Comparison of ENCODE assay signal across 11 mouse cellular contexts in genomic region chr16:31022287-31022686, GRCm38 (mm10). TPM values are rescaled to one million over a fixed set of nuclear protein-coding genes. Genes with fewer than 3 reads are reported as not detected.
DNase-seq lines count a peak whose midpoint lies in the region; ATAC-seq and TF ChIP-seq lines count a peak whose summit lies in the region.
"Had no signal": no experiment of that assay in that cellular context is flagged by ENCODE, and none has a peak within 500 bp of the region (broad histone marks: within the 10 kb centered on the region; RNA-seq: fewer than 3 reads in every experiment).

No protein-coding gene starts in this region.

- no peaks in the 10 kb centered on the region for H3K36me3 ChIP-seq in forebrain, embryonic 15.5 days
- H3K36me3 ChIP-seq in forebrain, embryonic 12.5 days (replicated peaks), result no peaks in the 10 kb centered on the region
- H3K36me3 ChIP-seq in heart, embryonic 10.5 days, result no peaks in the 10 kb centered on the region
- H3K36me3 ChIP-seq in lung, embryonic 14.5 days (ENCODE audit: insufficient read depth), result no peaks in the 10 kb centered on the region
- no peaks in the 10 kb centered on the region for H3K36me3 ChIP-seq in intestine, embryonic 16.5 days (ENCODE audit: control insufficient read depth, insufficient read depth, low read length)
- H3K36me3 ChIP-seq: embryonic facial prominence, embryonic 15.5 days had no signal

- no peak overlapping the region for H3K9ac ChIP-seq in forebrain, embryonic 15.5 days (replicated peaks)
- no peak overlapping the region for H3K9ac ChIP-seq in forebrain, embryonic 12.5 days
- H3K9ac ChIP-seq in lung, embryonic 14.5 days, result no peak overlapping the region
- no peak overlapping the region for H3K9ac ChIP-seq in intestine, embryonic 16.5 days (ENCODE audit: low read depth, low read length)
- H3K9ac ChIP-seq: embryonic facial prominence, embryonic 15.5 days; heart, embryonic 13.5 days had no signal

- no peak overlapping the region for H3K4me2 ChIP-seq in forebrain, embryonic 15.5 days (replicated peaks)
- no peak overlapping the region for H3K4me2 ChIP-seq in forebrain, embryonic 12.5 days
- H3K4me2 ChIP-seq in lung, embryonic 14.5 days, result no peak overlapping the region
- no peak overlapping the region for H3K4me2 ChIP-seq in intestine, embryonic 16.5 days (ENCODE audit: low read depth, low read length)
- H3K4me2 ChIP-seq: embryonic facial prominence, embryonic 15.5 days; heart, embryonic 13.5 days had no signal

- no peak overlapping the region for H3K4me3 ChIP-seq in forebrain, embryonic 15.5 days
- no peak overlapping the region for H3K4me3 ChIP-seq in forebrain, embryonic 12.5 days (replicated peaks)
- no peak overlapping the region for H3K4me3 ChIP-seq in heart, embryonic 10.5 days
- no peak overlapping the region for H3K4me3 ChIP-seq in lung, embryonic 14.5 days (ENCODE audit: low read depth, low read length)
- H3K4me3 ChIP-seq in intestine, embryonic 16.5 days (ENCODE audit: low read length), result no peak overlapping the region
- H3K4me3 ChIP-seq: embryonic facial prominence, embryonic 15.5 days; heart, embryonic 13.5 days had no signal

- ATAC-seq in forebrain, embryonic 15.5 days (replicated peaks), result peak; percentile 32; the same call in 1 of the 2 replicates
- no peak for ATAC-seq in forebrain, embryonic 12.5 days (ENCODE audit: low FRiP score)
- no peak for ATAC-seq in lung, embryonic 14.5 days (ENCODE audit: insufficient read depth)
- ATAC-seq in intestine, embryonic 16.5 days, result no peak

- no peak overlapping the region for H3K27ac ChIP-seq in forebrain, embryonic 15.5 days (replicated peaks)
- H3K27ac ChIP-seq in forebrain, embryonic 12.5 days, result no peak overlapping the region
- 0 out of 2 replicates have a peak overlapping the region, but pooled peaks have one; percentile 29 for H3K27ac ChIP-seq in heart, embryonic 10.5 days
- no peak overlapping the region for H3K27ac ChIP-seq in lung, embryonic 14.5 days (ENCODE audit: low read depth)
- no peak overlapping the region for H3K27ac ChIP-seq in intestine, embryonic 16.5 days (ENCODE audit: low read length)
- H3K27ac ChIP-seq: heart, embryonic 13.5 days had no signal

- H3K27me3 ChIP-seq in forebrain, embryonic 15.5 days, result no peaks in the 10 kb centered on the region
- H3K27me3 ChIP-seq in forebrain, embryonic 12.5 days, result no peaks in the 10 kb centered on the region
- no peaks in the 10 kb centered on the region for H3K27me3 ChIP-seq in heart, embryonic 10.5 days (ENCODE audit: insufficient read depth, poor library complexity, severe bottlenecking)
- H3K27me3 ChIP-seq in lung, embryonic 14.5 days (ENCODE audit: insufficient read depth, low read length), result no peaks in the 10 kb centered on the region
- no peaks in the 10 kb centered on the region for H3K27me3 ChIP-seq in intestine, embryonic 16.5 days (replicated peaks; ENCODE audit: control insufficient read depth, insufficient read depth, low read length)
- H3K27me3 ChIP-seq: embryonic facial prominence, embryonic 15.5 days; heart, embryonic 13.5 days had no signal

- peak; percentile 78 for DNase-seq in 416B (ENCODE audit: low read depth)
- DNase-seq in heart, embryonic 10.5 days (ENCODE audit: low spot score), result no peak
- peak; percentile 34 for DNase-seq in lung, embryonic 14.5 days
- DNase-seq in testis, postnatal 14 days (ENCODE audit: low spot score), result no peak
- DNase-seq in layer of hippocampus, adult 9-10 months (ENCODE audit: low spot score), result no peak
- DNase-seq: liver had no signal

- no peak for TF ChIP-seq CTCF in lung, embryonic 14.5 days (IDR thresholded peaks at IDR 0.05; ENCODE audit: low read depth)

- no peaks in the 10 kb centered on the region for H3K9me3 ChIP-seq in forebrain, embryonic 15.5 days
- H3K9me3 ChIP-seq in forebrain, embryonic 12.5 days, result no peaks in the 10 kb centered on the region
- H3K9me3 ChIP-seq in heart, embryonic 10.5 days, result no peaks in the 10 kb centered on the region
- H3K9me3 ChIP-seq in lung, embryonic 14.5 days (ENCODE audit: low read depth, low read length), result no peaks in the 10 kb centered on the region
- no peaks in the 10 kb centered on the region for H3K9me3 ChIP-seq in intestine, embryonic 16.5 days (ENCODE audit: control insufficient read depth, low read length)
- H3K9me3 ChIP-seq: embryonic facial prominence, embryonic 15.5 days; heart, embryonic 13.5 days had no signal

- WGBS in forebrain, embryonic 15.5 days, result 45% methylated on average over 5 of the region's 5 CpGs
- 66% methylated on average over 5 of the region's 5 CpGs for WGBS in forebrain, embryonic 12.5 days
- 61% methylated on average over 5 of the region's 5 CpGs for WGBS in heart, embryonic 10.5 days
- 56% methylated on average over 5 of the region's 5 CpGs for WGBS in lung, embryonic 14.5 days
- 65% methylated on average over 5 of the region's 5 CpGs for WGBS in intestine, embryonic 16.5 days

- H3K4me1 ChIP-seq in forebrain, embryonic 15.5 days, result peaks cover 8% of the 10 kb centered on the region
- H3K4me1 ChIP-seq in forebrain, embryonic 12.5 days, result peaks cover 24% of the 10 kb centered on the region
- peaks cover 34% of the 10 kb centered on the region for H3K4me1 ChIP-seq in heart, embryonic 10.5 days
- H3K4me1 ChIP-seq in lung, embryonic 14.5 days (ENCODE audit: insufficient read depth), result no peaks in the 10 kb centered on the region
- H3K4me1 ChIP-seq in intestine, embryonic 16.5 days (ENCODE audit: control insufficient read depth, insufficient read depth, low read length), result 0 out of 2 replicates have a peak, but pooled peaks cover 7% of the 10 kb centered on the region

RNA-seq across cellular contexts. Expression of gene Xxylt1, which starts 58.9 kb away (rescaled TPM):
- polyA plus RNA-seq in forebrain, embryonic 15.5 days (2015; fragmentation: Nextera tagmentation; extraction: Ambion mirVana), result 8.9 and 10.0 TPM in 2 replicates
- 12.4 and 12.7 TPM in 2 replicates for polyA plus RNA-seq in forebrain, embryonic 12.5 days (2016; fragmentation: Nextera tagmentation; extraction: Ambion mirVana)
- polyA plus RNA-seq in heart, embryonic 10.5 days (2016; fragmentation: Nextera tagmentation; extraction: Ambion mirVana), result 11.8 and 15.0 TPM in 2 replicates
- polyA plus RNA-seq in lung, embryonic 14.5 days (2014; fragmentation: Nextera tagmentation; extraction: Ambion mirVana), result 26.2 and 26.8 TPM in 2 replicates
- 4.9 and 10.5 TPM in 2 replicates for polyA plus RNA-seq in intestine, embryonic 16.5 days (2015; fragmentation: Nextera tagmentation; extraction: Ambion mirVana)

Comparison
In these comparisons a context has a peak if more than half of its experiments do, and no peak if none do; other contexts are left out.
1. DNase-seq: peak in 416B (single experiment) and lung, embryonic 14.5 days (single experiment); none in heart, embryonic 10.5 days (single experiment), testis, postnatal 14 days (single experiment) and layer of hippocampus, adult 9-10 months (single experiment).